In the genomic region with DNA sequence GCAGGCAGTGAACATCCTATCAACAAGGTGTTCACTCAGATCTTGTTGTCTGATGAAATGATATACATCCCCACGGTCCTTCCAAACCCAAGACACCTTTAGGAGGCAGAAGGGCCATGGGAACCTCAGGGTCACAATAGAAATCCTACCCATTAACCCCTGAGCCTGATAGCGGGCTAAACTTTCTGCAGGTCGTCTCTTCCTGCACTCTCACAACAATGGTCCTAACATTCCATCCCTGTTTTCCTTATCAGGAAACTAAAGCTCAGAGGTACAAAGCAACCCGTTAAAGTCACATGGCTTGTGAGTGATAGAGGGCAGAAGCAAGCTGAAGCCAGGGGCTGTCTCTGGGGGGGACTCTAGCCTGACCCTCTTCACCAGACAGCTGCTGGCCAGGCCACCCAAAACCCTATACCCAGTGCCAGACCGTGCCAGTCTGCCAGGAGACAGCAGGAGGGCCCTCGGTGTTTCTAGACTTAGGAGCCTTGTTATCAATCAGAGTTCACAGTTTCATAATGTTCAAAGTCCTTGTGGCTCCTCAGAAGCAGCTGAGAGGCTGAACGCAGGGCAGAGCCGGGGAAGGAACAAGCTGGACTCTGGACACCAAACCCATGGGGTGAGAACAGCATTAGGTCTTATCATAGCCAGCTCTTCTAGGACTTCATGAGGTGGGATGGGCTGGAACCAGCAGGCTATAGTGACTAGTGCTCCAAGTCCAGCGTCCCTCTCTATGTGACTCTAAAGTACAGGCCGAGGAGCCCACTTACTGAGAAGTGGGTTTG, we compare ENCODE assay signal across 25 mouse cellular contexts. TPM values are rescaled to one million over a fixed set of nuclear protein-coding genes. Genes with fewer than 3 reads are reported as not detected.
A peak's percentile ranks its signal among the peaks of the same experiment; 100 is the strongest.
DNase-seq lines count a peak whose midpoint lies in the region; ATAC-seq and TF ChIP-seq lines count a peak whose summit lies in the region.
"Had no signal": no experiment of that assay in that cellular context is flagged by ENCODE, and none has a peak within 500 bp of the region (broad histone marks: within the 10 kb centered on the region; RNA-seq: fewer than 3 reads in every experiment).

No protein-coding gene starts in this region.

- no peak; the same call in 1 of the 2 replicates for ATAC-seq in kidney, embryonic 14.5 days (ENCODE audit: low FRiP score, low TSS enrichment)
- ATAC-seq in stomach, postnatal 0 days (ENCODE audit: low FRiP score, low TSS enrichment), result peak; percentile 88
- ATAC-seq in forebrain, embryonic 16.5 days, result no peak
- ATAC-seq: forebrain, embryonic 14.5 days had no signal

- no peak overlapping the region for H3K4me2 ChIP-seq in kidney, embryonic 14.5 days (replicated peaks; ENCODE audit: low read depth, low read length)
- no peak overlapping the region for H3K4me2 ChIP-seq in stomach, postnatal 0 days (replicated peaks; ENCODE audit: low read depth)
- no peak overlapping the region for H3K4me2 ChIP-seq in forebrain, embryonic 16.5 days (ENCODE audit: low read length)
- H3K4me2 ChIP-seq: embryonic facial prominence, embryonic 12.5 days; limb, embryonic 12.5 days; lung, embryonic 15.5 days; neural tube, embryonic 12.5 days had no signal

- H3K27ac ChIP-seq in kidney, embryonic 14.5 days (ENCODE audit: low read depth, low read length), result no peak overlapping the region
- H3K27ac ChIP-seq in stomach, postnatal 0 days (replicated peaks), result 0 out of 2 replicates have a peak overlapping the region, but pooled peaks have one; percentile 31
- H3K27ac ChIP-seq in forebrain, embryonic 16.5 days (ENCODE audit: low read length), result no peak overlapping the region
- H3K27ac ChIP-seq: embryonic facial prominence, embryonic 12.5 days; heart, embryonic 10.5 days; left cerebral cortex, adult 2 months; limb, embryonic 12.5 days; liver, embryonic 14.5 days; lung, embryonic 15.5 days; neural tube, embryonic 12.5 days had no signal

- peaks cover 22% of the 10 kb centered on the region; the same call in 1 of the 2 replicates for H3K4me1 ChIP-seq in kidney, embryonic 14.5 days (ENCODE audit: control insufficient read depth, insufficient read depth, low read length)
- H3K4me1 ChIP-seq in stomach, postnatal 0 days (replicated peaks; ENCODE audit: control insufficient read depth, insufficient read depth), result no peaks in the 10 kb centered on the region
- peaks cover 3% of the 10 kb centered on the region; the same call in 1 of the 2 replicates for H3K4me1 ChIP-seq in forebrain, embryonic 16.5 days (replicated peaks; ENCODE audit: control insufficient read depth, insufficient read depth, low read length)

- H3K9ac ChIP-seq in kidney, embryonic 14.5 days (ENCODE audit: low read depth, low read length), result no peak overlapping the region
- H3K9ac ChIP-seq in stomach, postnatal 0 days (ENCODE audit: low read length), result no peak overlapping the region
- H3K9ac ChIP-seq in forebrain, embryonic 16.5 days (replicated peaks; ENCODE audit: low read depth, low read length), result no peak overlapping the region
- H3K9ac ChIP-seq: embryonic facial prominence, embryonic 12.5 days; limb, embryonic 12.5 days; liver, embryonic 14.5 days; lung, embryonic 15.5 days; neural tube, embryonic 12.5 days had no signal

- no peaks in the 10 kb centered on the region for H3K9me3 ChIP-seq in kidney, embryonic 14.5 days (ENCODE audit: control insufficient read depth, low read length)
- no peaks in the 10 kb centered on the region for H3K9me3 ChIP-seq in stomach, postnatal 0 days (ENCODE audit: control insufficient read depth, low read length)
- H3K9me3 ChIP-seq in forebrain, embryonic 16.5 days (ENCODE audit: control insufficient read depth, low read length), result no peaks in the 10 kb centered on the region
- H3K9me3 ChIP-seq: embryonic facial prominence, embryonic 12.5 days; heart, embryonic 10.5 days; limb, embryonic 12.5 days; lung, embryonic 15.5 days; neural tube, embryonic 12.5 days had no signal

- TF ChIP-seq EP300 in stomach, postnatal 0 days (optimal IDR thresholded peaks at IDR 0.05), result no peak

- H3K36me3 ChIP-seq in kidney, embryonic 14.5 days (ENCODE audit: control insufficient read depth, insufficient read depth, low read length), result no peaks in the 10 kb centered on the region
- H3K36me3 ChIP-seq in stomach, postnatal 0 days (ENCODE audit: control insufficient read depth, insufficient read depth, low read length), result no peaks in the 10 kb centered on the region
- H3K36me3 ChIP-seq in forebrain, embryonic 16.5 days (ENCODE audit: control insufficient read depth, insufficient read depth), result no peaks in the 10 kb centered on the region
- H3K36me3 ChIP-seq: embryonic facial prominence, embryonic 12.5 days; heart, embryonic 10.5 days; limb, embryonic 12.5 days; lung, embryonic 15.5 days; neural tube, embryonic 12.5 days had no signal

- peak; percentile 89 for DNase-seq in kidney, adult 11 months
- DNase-seq in kidney, adult 8-10 months, result peak; percentile 82 to 90
- DNase-seq in kidney, postnatal 25 days, result peak; percentile 63 to 90
- peak; percentile 71 for DNase-seq in stomach, postnatal 0 days (ENCODE audit: low spot score)
- no peak for DNase-seq in gastrocnemius, postnatal 25 days
- no peak for DNase-seq in layer of hippocampus, adult 8-10 months (ENCODE audit: low spot score in 2 of 2)
- DNase-seq: adrenal gland, adult 2 months; cerebellum, adult 9-10 months; heart, postnatal 10 days; layer of hippocampus, adult 9-11 months; lung, postnatal 4 days; right cerebral cortex, postnatal 14 days had no signal

- H3K27me3 ChIP-seq in kidney, embryonic 14.5 days (ENCODE audit: control insufficient read depth, insufficient read depth, low read length), result peaks cover 2% of the 10 kb centered on the region; the same call in 1 of the 2 replicates
- no peaks in the 10 kb centered on the region for H3K27me3 ChIP-seq in stomach, postnatal 0 days (ENCODE audit: control insufficient read depth, insufficient read depth, low read length)
- no peaks in the 10 kb centered on the region for H3K27me3 ChIP-seq in forebrain, embryonic 16.5 days (replicated peaks; ENCODE audit: control insufficient read depth, insufficient read depth, low read length)
- H3K27me3 ChIP-seq: lung, embryonic 15.5 days; neural tube, embryonic 12.5 days had no signal

- no peak for TF ChIP-seq CTCF in stomach, postnatal 0 days (IDR thresholded peaks at IDR 0.05; ENCODE audit: low read depth)

- 66% methylated on average over 10 of the region's 10 CpGs for WGBS in kidney, embryonic 14.5 days
- WGBS in stomach, postnatal 0 days, result 51% methylated on average over 10 of the region's 10 CpGs
- WGBS in forebrain, embryonic 16.5 days, result 76% methylated on average over 10 of the region's 10 CpGs

- no peak overlapping the region for H3K4me3 ChIP-seq in kidney, embryonic 14.5 days (ENCODE audit: low read length)
- H3K4me3 ChIP-seq in stomach, postnatal 0 days (ENCODE audit: low read depth, low read length), result no peak overlapping the region
- H3K4me3 ChIP-seq in forebrain, embryonic 16.5 days (replicated peaks; ENCODE audit: low read length), result no peak overlapping the region
- H3K4me3 ChIP-seq: embryonic facial prominence, embryonic 12.5 days; erythroblast, embryonic 14.5 days; heart, embryonic 10.5 days; left cerebral cortex, adult 2 months; limb, embryonic 12.5 days; lung, embryonic 15.5 days; neural tube, embryonic 12.5 days had no signal

RNA-seq across cellular contexts. Expression of a gene that starts 14.5 kb away (rescaled TPM):
- 2.0 and 2.4 TPM in 2 replicates for polyA plus RNA-seq in kidney, embryonic 14.5 days (2014; fragmentation: Nextera tagmentation; extraction: Ambion mirVana)
- 23.6 and 29.6 TPM in 2 replicates for polyA plus RNA-seq in stomach, postnatal 0 days (2015; fragmentation: Nextera tagmentation; extraction: Ambion mirVana)
- total RNA-seq in gastrocnemius, postnatal 25 days (2021), result 10 to 100 TPM; 12.4 to 16.9 TPM
- total RNA-seq in layer of hippocampus, adult 8-10 months (2022), result 100 to 1,000 TPM in 1 of 4 experiments, 10 to 100 TPM in 3; 84.0 to 104 (median 92.3) TPM
- polyA plus RNA-seq in forebrain, embryonic 16.5 days (2015; fragmentation: Nextera tagmentation; extraction: Ambion mirVana), result 6.6 and 9.3 TPM in 2 replicates

RNA-seq across cellular contexts. Expression of a gene that starts 46.1 kb away (rescaled TPM):
- polyA plus RNA-seq in kidney, embryonic 14.5 days (2014; fragmentation: Nextera tagmentation; extraction: Ambion mirVana), result 0.20 and 0.29 TPM in 2 replicates
- polyA plus RNA-seq in stomach, postnatal 0 days (2015; fragmentation: Nextera tagmentation; extraction: Ambion mirVana), result 0.75 and 1.0 TPM in 2 replicates
- under 1 TPM; 0.11 to 0.26 TPM for total RNA-seq in gastrocnemius, postnatal 25 days (2021)
- under 1 TPM; 0.33 to 0.58 (median 0.48) TPM for total RNA-seq in layer of hippocampus, adult 8-10 months (2022)
- polyA plus RNA-seq in forebrain, embryonic 16.5 days (2015; fragmentation: Nextera tagmentation; extraction: Ambion mirVana), result not detected in 2 replicates
- polyA plus RNA-seq: embryonic facial prominence, embryonic 12.5 days; hindbrain, embryonic 11.5 days; limb, embryonic 12.5 days; neural tube, embryonic 12.5 days; stomach, embryonic 14.5 days had no signal

Comparison
In these comparisons a context has a peak if more than half of its experiments do, and no peak if none do; other contexts are left out.
1. DNase-seq: peak in kidney, adult 11 months (single experiment), kidney, adult 8-10 months (2 of 2), kidney, postnatal 25 days (2 of 2) and stomach, postnatal 0 days (single experiment); none in gastrocnemius, postnatal 25 days (single experiment) and layer of hippocampus, adult 8-10 months (0 of 2).